Mouse (Mus musculus): ENCODE results near the gene Slc13a2.

Gene Slc13a2

DNA sequence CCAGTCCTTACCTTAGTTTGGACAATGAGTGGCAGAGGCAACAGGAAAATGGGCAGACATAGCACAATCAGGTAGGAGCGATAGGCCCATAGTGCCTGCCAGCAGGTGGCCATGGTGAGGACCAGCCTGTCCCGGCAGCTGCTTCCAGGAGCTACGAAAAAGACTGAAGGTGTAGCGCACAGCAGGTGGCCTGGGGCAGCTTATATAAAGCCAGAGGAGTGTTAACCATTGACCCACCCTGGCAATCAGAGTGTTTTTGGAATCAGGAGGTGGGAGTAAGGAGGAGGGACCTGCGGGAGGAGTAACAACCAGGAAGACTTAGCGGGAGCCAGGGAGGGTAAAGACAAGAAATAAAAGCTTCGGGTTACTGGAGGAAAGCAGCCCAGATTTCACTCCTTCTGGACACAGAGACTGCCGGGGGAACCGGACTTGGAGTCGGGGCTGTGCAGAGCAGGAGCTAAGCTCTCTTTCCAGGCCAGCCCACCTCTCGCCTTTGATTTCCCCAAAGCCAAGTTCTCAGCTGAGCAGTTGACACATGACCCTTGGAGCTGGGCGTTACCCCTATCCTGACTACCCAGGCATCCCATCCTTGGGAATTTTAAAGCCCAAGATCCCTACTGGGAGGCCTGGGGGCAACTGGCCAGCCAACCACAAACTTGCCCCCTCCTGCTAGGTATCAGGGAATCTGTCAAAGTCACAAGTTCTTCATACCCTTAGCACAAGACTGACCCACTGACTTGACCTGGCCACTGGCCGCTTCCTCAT is at the start of gene Slc13a2:
TSS of gene Slc13a2 (minus strand) at position 163 of the 765 bp plus-strand sequence.
- peak; percentile 17 for DNase-seq

GRCm38 (mm10) chr11:78471326-78472103 is 49.5 kb upstream of the Slc13a2 start:
- DNase-seq: no peak

GRCm38 (mm10) chr11:78467932-78468331 is 45.9 kb upstream of the Slc13a2 start:
- DNase-seq: no peak

DNA sequence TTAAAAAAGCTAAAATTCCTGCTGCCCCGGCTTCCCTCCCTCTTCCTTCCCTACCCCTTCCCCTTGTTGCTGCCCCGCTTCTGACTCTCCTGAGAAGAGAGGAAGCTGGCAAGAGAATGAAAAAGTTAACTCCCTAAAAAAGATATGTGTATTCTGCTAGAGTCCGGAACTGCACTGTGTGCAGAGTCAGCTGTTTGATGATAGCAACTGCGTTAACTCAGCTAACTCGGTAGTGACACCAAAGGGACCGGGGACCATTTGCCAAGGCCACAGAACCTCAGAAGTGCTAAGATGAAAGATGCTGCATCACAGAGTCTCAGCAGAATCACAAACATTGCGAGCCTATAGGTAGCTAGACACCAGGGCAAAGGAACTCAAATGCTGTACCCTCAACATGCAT is 45.5 kb upstream of the Slc13a2 start:
- DNase-seq: no peak

- DNase-seq: no peak
Observed at GRCm38 (mm10) chr11:78466242-78466912, 44.4 kb upstream of the Slc13a2 start.

DNA sequence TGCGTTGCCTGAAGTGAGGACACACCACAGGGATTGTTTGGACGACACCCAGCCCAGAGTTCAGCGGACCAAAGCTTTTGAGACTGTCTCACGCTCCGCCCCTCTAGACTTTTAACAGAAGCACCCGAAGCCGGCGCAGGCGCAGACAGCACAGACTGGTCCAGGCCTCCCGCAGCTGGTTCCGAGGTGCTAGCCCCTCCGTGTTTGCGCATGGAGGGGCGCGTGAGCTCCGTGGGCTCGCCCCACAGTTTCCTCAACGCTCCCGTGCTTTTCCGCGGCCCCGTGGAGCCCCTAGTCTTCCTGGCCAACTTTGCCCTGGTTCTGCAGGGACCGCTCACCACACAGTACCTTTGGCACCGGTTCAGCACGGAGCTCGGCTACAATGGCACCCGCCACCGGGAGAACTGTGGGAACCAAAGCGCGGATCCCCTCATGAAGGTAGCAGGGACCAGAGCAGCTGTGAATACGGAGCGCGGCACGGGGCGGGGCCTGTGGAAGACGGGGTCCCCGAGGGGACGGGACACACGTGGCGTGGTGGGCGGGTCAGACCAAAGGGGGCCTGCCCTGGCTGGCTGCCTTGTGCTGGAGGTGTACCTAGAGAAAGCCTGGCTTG is 43.7 kb upstream of the Slc13a2 start, which contains the start of gene Slc46a1:
TSS of gene Slc46a1 (plus strand) at position 130 of the 613 bp plus-strand sequence.
- DNase-seq: peak; percentile 89

DNA sequence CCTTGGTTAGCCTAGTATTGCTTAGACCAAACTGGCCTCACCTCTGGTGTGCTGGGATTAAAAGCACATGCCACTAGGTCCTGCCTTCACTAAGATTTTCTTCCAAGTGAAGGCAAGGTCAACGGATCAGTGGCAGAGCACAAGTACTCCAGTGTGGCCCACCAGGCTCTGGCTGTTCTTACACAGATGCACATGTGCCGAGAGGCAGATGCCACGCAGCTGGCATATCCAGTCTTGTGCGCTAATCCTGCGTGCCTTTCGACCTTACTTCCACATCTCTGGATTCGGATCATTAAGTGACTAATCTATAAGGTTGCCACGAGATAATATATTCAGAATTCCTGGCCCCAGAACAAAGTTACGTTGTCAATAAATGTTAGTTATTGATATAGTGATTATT is 43.1 kb upstream of the Slc13a2 start:
- DNase-seq: no peak

DNA sequence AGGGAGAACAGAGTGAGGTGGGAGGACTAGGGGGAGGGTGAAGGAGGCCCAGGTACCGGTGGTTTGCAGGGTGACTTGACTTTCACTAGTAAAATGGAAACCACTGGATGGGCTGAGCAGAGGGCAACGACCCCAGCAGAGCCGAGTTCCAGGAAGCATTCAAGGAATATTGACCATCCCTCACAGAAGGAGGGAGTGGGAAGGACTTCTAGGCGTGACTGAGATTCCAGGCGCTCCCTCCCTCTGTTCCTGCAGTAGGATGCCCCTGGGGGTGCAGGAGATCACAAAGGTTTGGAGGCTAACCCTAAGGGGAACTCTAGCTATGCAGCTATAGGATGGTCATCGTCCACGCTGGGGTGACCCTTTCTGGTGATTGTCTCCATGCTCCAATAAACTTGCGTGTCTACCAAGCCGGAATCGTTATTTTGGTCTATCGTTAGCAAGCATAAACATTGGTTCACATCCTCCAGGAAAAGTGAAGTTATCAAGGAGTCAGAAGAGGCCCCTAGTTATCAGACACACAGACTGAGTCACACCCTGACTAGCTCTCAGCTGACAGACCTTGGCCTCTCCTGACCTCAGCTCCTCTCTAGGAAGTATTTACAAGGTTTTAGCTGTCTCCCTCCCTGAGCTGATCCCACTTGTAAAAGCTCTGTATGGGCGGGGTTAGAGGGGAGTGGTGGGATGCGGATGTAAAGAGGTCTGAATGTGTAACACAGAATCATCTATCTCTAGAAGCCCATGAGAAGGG is 41.4 kb upstream of the Slc13a2 start:
- no peak for DNase-seq

DNA sequence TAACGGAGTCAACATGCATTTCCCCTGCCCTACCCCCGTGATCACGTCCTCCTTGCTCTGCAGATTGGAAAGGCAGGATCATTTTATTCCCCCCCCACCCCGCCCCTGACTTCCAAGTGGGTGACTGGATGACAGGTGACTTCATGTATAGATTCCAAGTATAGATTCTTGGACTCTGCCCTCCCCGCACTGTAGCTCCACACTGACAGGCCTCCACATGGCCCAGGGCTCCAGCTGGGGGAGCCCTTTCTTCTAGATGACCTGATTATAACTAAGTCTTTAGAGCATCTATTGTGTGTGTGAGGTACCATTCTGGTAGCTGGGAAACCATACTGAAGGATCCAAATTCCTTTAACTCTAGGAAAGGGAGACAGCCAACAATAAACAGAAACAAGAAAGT is 40.7 kb upstream of the Slc13a2 start:
- DNase-seq: no peak

GRCm38 (mm10) chr11:78461894-78462293 is 39.9 kb upstream of the Slc13a2 start:
- no peak for DNase-seq

- DNase-seq: no peak
Observed at GRCm38 (mm10) chr11:78458740-78459139, 36.7 kb upstream of the Slc13a2 start.

DNA sequence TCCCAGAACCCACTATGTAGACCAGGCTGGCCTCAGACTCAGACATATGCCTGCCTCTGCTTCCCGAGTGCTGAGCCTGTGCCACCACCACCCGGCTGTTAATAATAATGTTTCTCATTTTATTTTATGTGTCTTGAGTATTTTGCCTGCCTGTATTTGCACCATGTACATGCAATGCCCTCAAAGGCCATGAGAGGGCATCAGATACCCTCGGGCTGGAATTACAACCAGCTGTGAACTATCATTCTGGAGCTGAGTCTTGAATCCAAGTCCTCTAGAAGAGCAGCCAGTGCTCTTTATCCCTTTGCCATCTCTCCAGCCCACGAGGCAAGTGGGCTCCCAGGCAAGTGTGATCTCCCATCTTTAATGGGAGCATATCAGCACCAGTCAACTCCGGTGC is 33.3 kb upstream of the Slc13a2 start:
- DNase-seq: peak; percentile 80

DNA sequence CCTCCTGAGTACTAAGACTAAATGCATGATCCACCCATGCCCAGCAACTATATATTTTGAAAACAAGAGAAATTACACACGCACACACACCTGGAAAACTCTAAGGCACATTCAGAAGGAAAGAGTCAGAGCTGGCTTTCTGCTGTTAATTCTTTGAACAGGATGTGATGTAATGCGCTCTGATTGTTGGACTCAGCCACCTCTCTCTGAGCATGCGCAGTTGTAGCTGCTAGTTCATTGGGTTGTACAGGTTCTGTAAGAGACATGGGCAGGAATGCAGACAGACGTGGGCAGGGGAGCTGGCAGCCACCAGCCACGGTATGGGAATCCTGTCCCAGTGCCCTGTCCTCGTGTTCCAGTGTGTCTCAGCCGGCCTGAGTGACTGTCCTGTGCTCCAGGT is 32.3 kb upstream of the Slc13a2 start:
- no peak for DNase-seq

- DNase-seq: peak; percentile 87
Observed at GRCm38 (mm10) chr11:78453675-78454074, 31.7 kb upstream of the Slc13a2 start.

GRCm38 (mm10) chr11:78450337-78450736 is 28.3 kb upstream of the Slc13a2 start:
- DNase-seq: no peak

DNA sequence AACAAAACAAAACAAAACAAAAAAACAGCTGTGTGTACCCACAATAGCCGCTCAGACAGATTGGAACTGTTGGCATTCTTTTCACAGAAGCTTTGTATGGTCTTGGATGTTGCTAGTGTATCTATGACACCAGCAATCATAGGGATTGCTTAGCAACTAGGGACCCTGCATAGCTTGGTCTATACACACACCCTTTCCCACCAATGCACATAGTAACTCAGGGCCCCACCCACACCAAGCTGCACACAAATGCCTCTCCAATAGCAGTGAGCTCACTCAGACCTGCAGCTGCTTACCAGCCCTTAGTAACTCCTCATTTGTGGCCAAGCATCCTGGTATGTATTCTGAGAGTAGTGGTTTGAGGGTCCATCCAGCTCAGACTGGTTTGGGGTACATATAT is 26.2 kb upstream of the Slc13a2 start:
- no peak for DNase-seq

- DNase-seq: no peak
Observed at GRCm38 (mm10) chr11:78447168-78447567, 25.2 kb upstream of the Slc13a2 start.

GRCm38 (mm10) chr11:78443115-78443514 is 21.1 kb upstream of the Slc13a2 start:
- DNase-seq: peak; percentile 65

DNA sequence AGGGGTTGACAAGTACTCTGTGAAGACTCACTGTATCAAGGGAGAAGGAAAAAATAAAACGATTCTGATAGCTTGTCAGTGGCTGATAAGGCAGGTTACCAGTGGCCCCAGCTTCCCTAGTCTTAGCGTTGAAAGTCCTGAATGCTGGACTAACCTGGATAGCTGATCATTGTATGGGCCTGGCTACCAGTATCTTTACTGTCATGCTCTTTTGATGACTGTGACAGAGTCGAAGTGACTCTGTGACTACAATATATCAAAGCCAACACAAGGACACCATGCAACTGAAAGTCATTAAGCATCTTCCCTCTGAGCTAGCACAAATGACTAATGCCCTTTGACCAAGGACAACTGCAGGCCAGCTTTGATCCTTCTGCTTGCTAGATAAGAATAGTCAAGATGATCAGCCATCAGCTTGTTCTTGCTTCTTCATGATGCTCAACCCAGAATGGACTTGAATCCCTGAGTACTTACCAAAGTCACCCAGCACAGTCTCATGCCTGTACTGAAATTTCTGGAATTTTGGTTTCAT is 16.4 kb upstream of the Slc13a2 start:
- no peak for DNase-seq

GRCm38 (mm10) chr11:78437182-78437581 is 15.2 kb upstream of the Slc13a2 start:
- peak; percentile 37 for DNase-seq

GRCm38 (mm10) chr11:78435776-78436349 is 13.8 kb upstream of the Slc13a2 start:
- peak; percentile 68 for DNase-seq

- DNase-seq: no peak
Observed at GRCm38 (mm10) chr11:78434052-78434451, 12.0 kb upstream of the Slc13a2 start.

Data from lung, postnatal 36 days (tissue).